10 mouse cellular contexts compared by ENCODE assay signal in the genomic region with DNA sequence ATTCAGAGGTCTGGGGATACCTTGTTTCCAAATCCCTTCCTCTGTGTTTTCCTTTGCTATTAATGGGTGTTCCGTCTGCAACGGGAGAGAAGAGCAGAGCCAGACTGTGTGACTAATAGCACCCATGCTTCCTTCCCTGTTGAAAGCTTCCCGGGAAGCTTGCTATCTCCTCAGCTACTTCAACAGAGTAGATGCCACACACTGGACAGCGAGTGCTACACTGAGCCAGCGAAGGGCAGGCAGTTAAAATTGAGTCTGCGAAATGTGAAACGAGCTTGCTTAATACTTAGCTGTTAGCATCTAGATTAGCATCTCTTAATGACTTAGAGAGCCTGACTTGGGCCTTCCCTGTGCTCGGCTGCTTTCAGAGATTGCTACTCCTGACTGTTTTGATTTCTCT.
DNase-seq lines count a peak whose midpoint lies in the region; ATAC-seq lines count a peak whose summit lies in the region.
"Had no signal": no experiment of that assay in that cellular context is flagged by ENCODE, and none has a peak within 500 bp of the region (broad histone marks: within the 10 kb centered on the region; RNA-seq: fewer than 3 reads in every experiment).

No protein-coding gene starts in this region.

- intact Hi-C loops in left cerebral cortex, postnatal 36 days (cut with DNase I): no loop called here

- no peak for ATAC-seq in kidney, embryonic 15.5 days (replicated peaks; ENCODE audit: low FRiP score)
- no peak for ATAC-seq in kidney, embryonic 14.5 days (ENCODE audit: low FRiP score, low TSS enrichment)
- 0 out of 2 replicates have a peak, but pooled peaks have one; percentile 25 for ATAC-seq in neural tube, embryonic 12.5 days (ENCODE audit: low FRiP score, low read depth)
- ATAC-seq in megakaryocyte-erythroid progenitor cell, adult 5-6 weeks (replicated peaks; ENCODE audit: low FRiP score, low TSS enrichment, poor library complexity, severe bottlenecking): no peak
- no peak for ATAC-seq in megakaryocyte progenitor cell, adult 5-6 weeks (replicated peaks; ENCODE audit: poor library complexity)

- no peaks in the 10 kb centered on the region for H3K4me1 ChIP-seq in kidney, embryonic 15.5 days
- no peaks in the 10 kb centered on the region for H3K4me1 ChIP-seq in kidney, embryonic 14.5 days (ENCODE audit: control insufficient read depth, insufficient read depth, low read length)
- H3K4me1 ChIP-seq in neural tube, embryonic 12.5 days: no peaks in the 10 kb centered on the region; the same call in 1 of the 2 replicates
- H3K4me1 ChIP-seq: liver, embryonic 15.5 days had no signal

- H3K4me2 ChIP-seq in kidney, embryonic 15.5 days: peak overlapping the region; percentile 24; the same call in 1 of the 2 replicates
- H3K4me2 ChIP-seq in kidney, embryonic 14.5 days (replicated peaks; ENCODE audit: low read depth, low read length): no peak overlapping the region
- peak overlapping the region; percentile 20; the same call in 1 of the 2 replicates for H3K4me2 ChIP-seq in neural tube, embryonic 12.5 days (replicated peaks)
- H3K4me2 ChIP-seq: liver, embryonic 15.5 days had no signal

- 11% methylated on average over 8 of the region's 8 CpGs for WGBS in kidney, embryonic 15.5 days
- 13% methylated on average over 8 of the region's 8 CpGs for WGBS in kidney, embryonic 14.5 days
- 28% methylated on average over 8 of the region's 8 CpGs for WGBS in neural tube, embryonic 12.5 days

- no peaks in the 10 kb centered on the region for H3K9me3 ChIP-seq in kidney, embryonic 15.5 days (replicated peaks)
- H3K9me3 ChIP-seq in kidney, embryonic 14.5 days (ENCODE audit: control insufficient read depth, low read length): no peaks in the 10 kb centered on the region
- H3K9me3 ChIP-seq in neural tube, embryonic 12.5 days: no peaks in the 10 kb centered on the region
- H3K9me3 ChIP-seq: liver, embryonic 15.5 days had no signal

- peak; percentile 28 for DNase-seq in embryo, embryonic 9.5 days (ENCODE audit: extremely low spot score)
- DNase-seq in gonadal fat pad, adult 2 months (ENCODE audit: low read depth): peak; percentile 9
- DNase-seq in left cerebral cortex, postnatal 36 days (ENCODE audit: low spot score in 2 of 2): no peak
- DNase-seq: cerebellum, adult 18-20 months had no signal

- no peak overlapping the region for H3K27ac ChIP-seq in kidney, embryonic 15.5 days
- H3K27ac ChIP-seq in kidney, embryonic 14.5 days (ENCODE audit: low read depth, low read length): no peak overlapping the region
- no peak overlapping the region for H3K27ac ChIP-seq in neural tube, embryonic 12.5 days
- H3K27ac ChIP-seq: liver, embryonic 15.5 days had no signal

- H3K9ac ChIP-seq in kidney, embryonic 15.5 days: no peak overlapping the region
- no peak overlapping the region for H3K9ac ChIP-seq in kidney, embryonic 14.5 days (ENCODE audit: low read depth, low read length)
- no peak overlapping the region for H3K9ac ChIP-seq in neural tube, embryonic 12.5 days
- H3K9ac ChIP-seq: liver, embryonic 15.5 days had no signal

- H3K36me3 ChIP-seq in kidney, embryonic 15.5 days: no peaks in the 10 kb centered on the region
- no peaks in the 10 kb centered on the region for H3K36me3 ChIP-seq in kidney, embryonic 14.5 days (ENCODE audit: control insufficient read depth, insufficient read depth, low read length)
- no peaks in the 10 kb centered on the region for H3K36me3 ChIP-seq in neural tube, embryonic 12.5 days
- H3K36me3 ChIP-seq: liver, embryonic 15.5 days had no signal

- no peak overlapping the region for H3K4me3 ChIP-seq in kidney, embryonic 15.5 days (replicated peaks)
- no peak overlapping the region for H3K4me3 ChIP-seq in kidney, embryonic 14.5 days (ENCODE audit: low read length)
- no peak overlapping the region for H3K4me3 ChIP-seq in neural tube, embryonic 12.5 days
- H3K4me3 ChIP-seq: liver, embryonic 15.5 days had no signal

- no peaks in the 10 kb centered on the region for H3K27me3 ChIP-seq in kidney, embryonic 15.5 days
- no peaks in the 10 kb centered on the region for H3K27me3 ChIP-seq in kidney, embryonic 14.5 days (ENCODE audit: control insufficient read depth, insufficient read depth, low read length)
- H3K27me3 ChIP-seq in neural tube, embryonic 12.5 days (replicated peaks): no peaks in the 10 kb centered on the region
- H3K27me3 ChIP-seq: liver, embryonic 15.5 days had no signal

Comparison
In these comparisons a context has a peak if more than half of its experiments do, and no peak if none do; other contexts are left out.
1. DNase-seq: peak in embryo, embryonic 9.5 days (single experiment) and gonadal fat pad, adult 2 months (single experiment); none in left cerebral cortex, postnatal 36 days (0 of 2).